Mouse (Mus musculus) liver, adult 2 months (tissue): Measurements from ENCODE around the gene Zdhhc13.

Experiments used
- CTCF ChIP-seq: fragments of 200-500 bp; IDR thresholded peaks from 2 replicates; pipeline ENCODE4 v1.5.1; 2011; ENCODE audit warnings: low read depth, low read length, control low read depth
- POLR2A ChIP-seq: fragments of 200-500 bp; IDR thresholded peaks from 2 replicates; pipeline ENCODE4 v1.6.1; 2011; ENCODE audit warnings: low read length, control low read depth; ENCODE audit not compliant: insufficient read depth; ENCODE audit errors: extremely low read depth

DNA sequence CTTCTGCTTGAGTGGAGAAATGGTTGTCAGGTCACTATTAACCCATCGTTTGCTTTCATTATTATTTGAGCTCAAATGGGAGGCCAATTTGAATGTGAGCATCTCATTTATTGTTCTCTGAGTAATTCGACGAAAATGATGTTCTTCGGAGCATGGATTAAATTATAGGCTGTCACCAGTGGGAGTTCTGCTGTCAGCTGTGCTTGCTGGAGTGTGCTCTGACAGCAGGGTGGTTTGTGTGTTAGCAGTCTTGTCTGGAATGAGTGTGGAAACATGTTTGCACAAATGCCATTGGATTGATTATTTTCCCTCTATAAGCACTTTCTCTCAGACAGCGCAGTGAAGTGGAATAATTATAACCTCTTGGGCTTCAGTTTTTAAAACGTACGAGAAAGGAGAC lies 14.6 kb downstream of the Zdhhc13 start:
- TF ChIP-seq POLR2A (no peak), CTCF (no peak)
